Mouse (Mus musculus) spleen, postnatal 10 days (tissue): Measurements from ENCODE around the gene Gm26741.
"Not testable (repeated sequence)": the region's sequence is repeated elsewhere in the genome, so short reads cannot be mapped to it uniquely, and the experiment has no call there.

ENCODE experiments used
- DNase-seq, 2 experiments: peaks; one replicate each; pipeline ENCODE4 v3.0.0; 2021 to 2022; ENCODE audit warnings: low spot score in 2 of 2

Gm26741 gene

DNA sequence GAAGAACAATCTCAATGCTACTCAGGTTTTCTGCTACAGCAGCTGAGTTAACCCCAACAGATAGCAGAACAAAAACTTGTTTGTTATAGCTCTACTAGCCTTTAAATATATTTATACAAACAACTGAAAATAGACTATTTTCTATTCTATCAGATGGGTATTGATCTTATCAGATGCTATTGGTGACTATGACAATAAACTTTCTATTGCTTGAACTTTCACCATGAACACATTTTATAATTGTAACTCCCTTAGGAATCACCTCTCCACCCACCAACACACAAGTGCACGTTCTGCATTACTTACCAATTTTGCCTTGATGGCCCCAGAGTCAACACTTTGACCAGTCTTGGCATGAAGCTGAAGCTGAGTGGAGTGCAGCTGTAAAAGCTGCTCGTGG, at the start of gene Gm26741:
Gm26741 (plus strand) TSS at position 301 of the 400 bp plus-strand sequence.
- DNase-seq = no peak

DNA sequence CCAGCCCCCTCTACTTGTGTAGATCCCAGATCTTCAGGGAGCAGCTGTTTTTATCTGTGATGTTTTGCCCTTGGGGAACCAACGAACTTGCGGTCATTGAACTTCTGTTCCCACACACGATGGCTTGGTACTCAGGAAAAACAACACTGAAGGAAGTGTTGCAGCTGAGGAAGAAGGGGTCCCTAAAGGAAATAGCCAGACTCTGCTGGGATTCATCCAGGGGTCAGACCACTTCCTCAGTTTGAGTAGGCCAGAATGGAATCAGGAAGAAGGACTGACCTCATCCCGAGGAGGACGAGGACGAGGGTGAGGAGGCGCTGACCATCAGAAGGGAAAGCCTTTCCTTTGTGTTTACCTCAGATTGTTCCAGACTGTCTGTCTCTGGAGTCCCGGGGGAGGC, 49.4 kb upstream of the Gm26741 start:
- peak in 1 of 2 experiments; percentile 14 for DNase-seq

DNA sequence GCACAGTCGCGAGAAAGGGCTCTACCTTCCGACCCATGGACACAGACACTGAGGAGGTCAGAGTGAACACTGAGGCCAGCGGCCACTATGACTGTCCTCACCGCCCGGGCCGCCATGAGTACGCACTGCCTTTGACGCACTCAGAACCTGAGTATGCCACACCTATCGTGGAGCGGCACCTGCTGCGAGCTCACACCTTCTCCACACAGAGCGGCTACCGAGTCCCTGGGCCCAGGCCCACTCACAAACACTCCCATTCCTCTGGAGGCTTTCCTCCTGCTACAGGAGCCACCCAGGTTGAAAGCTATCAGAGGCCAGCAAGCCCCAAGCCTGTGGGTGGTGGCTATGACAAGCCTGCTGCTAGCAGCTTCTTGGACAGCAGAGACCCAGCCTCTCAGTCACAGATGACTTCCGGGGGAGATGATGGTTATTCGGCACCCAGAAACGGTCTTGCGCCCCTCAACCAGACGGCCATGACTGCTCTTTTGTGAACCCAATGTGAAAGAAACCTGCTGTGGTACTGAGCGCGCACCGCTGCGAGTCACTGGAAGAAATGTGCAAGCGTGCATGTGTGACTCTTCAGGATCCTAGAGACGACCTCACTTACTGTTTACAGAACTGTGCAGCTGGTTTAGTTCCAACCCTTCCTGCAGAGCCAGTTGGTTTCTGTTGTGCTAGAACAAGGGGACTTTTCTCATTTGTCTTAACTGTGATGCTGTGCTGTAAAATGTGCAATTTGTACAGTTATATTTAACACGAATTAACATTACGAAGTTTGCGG, 38.9 kb upstream of the Gm26741 start:
- no peak for DNase-seq

DNA sequence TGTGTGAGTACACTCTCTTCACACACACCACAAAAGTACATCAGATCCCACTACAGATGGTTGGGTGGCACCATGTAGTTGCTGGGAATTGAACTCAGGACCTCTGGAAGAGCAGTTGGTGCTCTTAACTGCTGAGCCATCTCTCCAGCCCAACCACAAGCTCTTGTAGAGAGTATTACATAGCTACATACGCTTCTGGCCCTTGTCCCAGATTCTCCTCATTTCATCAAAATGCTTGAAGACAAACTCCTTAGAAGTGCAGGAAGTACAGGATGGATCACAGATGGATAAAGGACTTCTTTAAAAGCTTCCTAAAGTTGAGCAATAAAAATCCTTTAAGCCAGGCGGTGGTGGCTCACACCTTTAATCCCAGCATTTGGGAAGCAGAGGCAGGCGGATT, 36.6 kb upstream of the Gm26741 start:
- DNase-seq = no peak

DNA sequence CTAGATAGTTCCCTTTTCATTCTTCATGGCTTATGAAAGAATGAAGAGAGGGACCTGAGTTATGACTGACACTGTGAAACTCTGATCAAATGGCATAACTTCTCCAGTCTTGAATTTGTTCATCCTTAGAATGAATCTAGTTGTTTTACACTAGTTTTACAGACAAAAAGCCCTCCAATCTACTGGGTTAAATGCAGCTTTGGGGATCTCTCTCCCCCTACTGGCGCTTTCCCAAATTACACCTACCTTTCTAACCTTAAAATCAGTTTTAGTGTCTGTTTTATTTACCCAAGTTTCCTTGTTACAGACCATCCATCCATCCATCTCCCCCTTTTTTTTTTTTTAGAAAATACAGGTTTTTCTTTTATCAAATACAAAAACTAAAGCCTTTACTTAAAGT, 27.6 kb upstream of the Gm26741 start:
- DNase-seq = peak in 1 of 2 experiments; percentile 42

DNA sequence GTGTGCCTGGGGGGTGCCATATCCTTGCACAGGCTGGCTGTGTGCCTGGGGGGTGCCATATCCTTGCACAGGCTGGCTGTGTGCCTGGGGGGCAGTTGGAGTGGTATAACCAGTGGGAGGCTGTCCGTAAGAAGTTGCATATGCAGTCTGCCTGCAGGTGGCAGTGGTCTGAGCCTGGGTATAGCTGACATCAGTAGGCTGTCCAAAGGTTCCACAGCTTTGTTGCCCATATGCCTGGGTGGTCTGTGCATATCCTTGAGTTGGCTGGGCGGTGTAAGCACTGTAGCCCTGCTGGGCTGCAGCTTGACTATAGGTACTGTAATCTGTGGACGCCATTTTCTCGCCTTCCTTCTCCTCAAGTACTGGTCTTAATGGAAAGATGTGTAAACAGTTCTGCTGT, 15.2 kb upstream of the Gm26741 start:
- DNase-seq = not testable (repeated sequence)

DNA sequence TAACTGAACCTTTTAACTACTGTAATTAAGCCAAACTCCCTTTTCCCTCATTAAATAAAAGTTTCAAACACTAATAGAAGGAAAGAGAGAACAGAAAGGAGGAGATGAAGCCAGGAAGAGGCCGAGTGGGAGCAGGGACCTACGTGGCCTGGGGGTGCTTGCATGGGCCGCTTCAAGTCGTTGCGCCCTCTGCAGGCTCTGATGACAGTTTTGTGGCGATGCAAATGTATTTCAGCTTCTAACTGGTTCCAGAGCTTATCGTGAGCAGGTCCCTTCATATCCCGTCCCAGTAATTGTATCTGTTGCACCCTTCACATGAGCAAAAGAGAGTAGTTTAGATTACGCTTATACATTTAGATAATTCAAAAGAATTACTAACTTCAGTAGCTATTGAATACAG, 5.4 kb upstream of the Gm26741 start:
- DNase-seq = no peak

DNA sequence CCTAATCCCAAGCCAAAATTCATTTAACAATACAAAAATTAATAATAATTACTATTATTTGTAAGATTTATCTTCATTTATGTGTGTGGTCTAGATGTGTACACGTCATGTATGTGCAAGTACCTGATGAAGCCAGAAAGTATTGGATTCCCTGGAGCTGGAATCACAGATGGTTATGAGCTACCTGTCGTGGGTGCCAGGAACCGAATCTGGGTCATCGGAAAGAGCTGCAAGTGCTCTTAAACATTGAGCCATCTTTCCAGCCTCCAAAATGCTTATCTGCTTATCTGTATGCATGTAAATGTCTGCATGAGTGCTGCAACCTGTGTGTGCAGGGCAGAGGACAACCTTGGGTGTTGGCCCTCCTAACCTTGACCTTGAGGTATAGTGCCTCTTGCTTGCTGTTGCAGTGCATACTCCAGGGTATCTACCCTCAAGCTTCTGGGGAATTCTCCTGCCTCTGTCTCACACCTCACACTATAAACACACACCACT, 1.7 kb downstream of the Gm26741 start:
- DNase-seq = no peak

DNA sequence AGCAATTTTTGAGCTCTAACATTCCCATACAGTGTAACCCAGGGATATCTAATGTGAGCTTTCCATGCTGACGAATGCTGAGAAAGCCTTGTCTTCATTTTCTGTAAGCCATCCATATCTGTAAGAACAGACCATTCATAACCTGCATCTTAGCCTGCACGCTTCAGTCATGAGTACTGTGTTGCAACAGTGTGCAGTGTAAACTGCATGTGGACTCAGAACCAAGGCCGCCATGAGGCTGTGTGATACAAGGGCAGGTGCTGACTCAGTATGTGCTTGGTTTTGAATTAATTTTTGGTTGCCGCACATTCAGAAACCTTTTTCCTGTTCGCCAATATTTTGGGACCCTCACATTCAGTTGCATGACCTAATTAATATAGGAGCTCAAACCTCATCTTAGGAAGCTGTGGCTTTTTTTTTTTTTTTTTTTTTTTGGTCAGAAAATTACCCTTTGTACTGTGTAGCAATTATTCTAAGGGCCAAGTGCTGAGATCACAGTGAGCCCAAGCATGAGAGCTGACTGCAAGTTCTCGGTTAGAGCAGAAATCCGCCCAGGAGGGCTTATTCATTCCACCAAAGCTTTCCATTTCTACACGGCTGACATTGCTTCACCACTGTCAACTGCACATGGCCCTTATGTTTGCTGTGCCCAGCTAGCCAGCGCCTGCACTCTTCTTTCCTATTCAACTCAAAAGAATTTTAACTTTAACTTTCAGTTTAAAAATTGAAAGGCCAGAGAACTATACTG, 2.5 kb downstream of the Gm26741 start:
- no peak for DNase-seq

DNA sequence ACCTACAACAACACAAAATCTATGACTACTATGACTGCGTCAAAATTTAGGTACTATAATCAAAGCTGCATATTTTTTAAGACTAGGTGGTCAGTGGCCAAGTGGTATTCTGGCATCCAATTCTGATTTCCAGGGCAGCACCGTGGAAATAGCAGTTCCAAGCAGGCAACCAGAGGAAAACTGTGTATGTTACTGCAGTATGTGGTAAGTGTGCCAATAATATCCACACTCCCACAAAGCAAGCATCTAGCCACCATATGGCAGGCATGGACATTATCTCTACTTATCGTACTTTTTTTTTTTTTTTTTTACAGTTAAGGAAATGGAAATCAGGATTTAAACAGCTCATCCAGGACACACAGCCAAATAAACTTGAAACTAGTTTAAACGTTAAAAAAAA, 9.8 kb downstream of the Gm26741 start:
- DNase-seq = no peak

DNA sequence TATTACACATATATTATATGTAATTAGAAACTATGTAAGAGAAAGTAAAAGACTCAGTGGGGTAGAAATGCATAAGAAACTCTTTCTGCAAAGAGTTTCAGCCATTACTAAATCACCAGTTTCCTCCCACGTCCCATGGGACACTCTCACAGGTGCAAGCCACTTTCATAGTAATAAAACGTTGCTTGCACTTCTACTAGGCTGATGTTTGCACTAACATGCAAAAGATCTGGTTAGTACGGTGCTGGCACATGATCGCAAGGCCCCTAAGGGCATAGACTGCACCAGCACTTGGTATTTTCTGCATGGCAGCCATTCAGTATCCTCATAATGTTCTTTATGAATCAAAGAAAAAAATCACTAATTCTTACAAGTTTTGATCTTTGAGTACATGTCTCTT, 15.3 kb downstream of the Gm26741 start:
- DNase-seq = peak in 1 of 2 experiments; percentile 70

DNA sequence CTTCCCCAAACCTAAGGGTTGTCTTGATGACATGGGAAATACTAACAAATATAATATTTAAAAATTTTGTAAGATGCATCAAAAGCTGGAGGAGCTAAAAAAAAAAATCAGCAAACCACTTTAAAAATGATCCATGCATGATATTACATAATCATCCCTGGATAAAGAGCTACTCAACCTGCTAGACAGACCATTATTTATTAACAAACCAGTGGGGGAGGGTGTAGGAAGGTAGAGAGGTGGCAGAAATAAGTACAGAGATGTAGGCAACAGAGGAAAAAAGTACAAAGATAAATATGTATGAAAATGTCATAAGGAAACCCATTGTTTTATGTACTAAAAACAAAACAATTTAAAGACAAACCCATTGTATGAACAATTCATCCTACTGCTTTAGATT, 16.1 kb downstream of the Gm26741 start:
- DNase-seq = no peak

DNA sequence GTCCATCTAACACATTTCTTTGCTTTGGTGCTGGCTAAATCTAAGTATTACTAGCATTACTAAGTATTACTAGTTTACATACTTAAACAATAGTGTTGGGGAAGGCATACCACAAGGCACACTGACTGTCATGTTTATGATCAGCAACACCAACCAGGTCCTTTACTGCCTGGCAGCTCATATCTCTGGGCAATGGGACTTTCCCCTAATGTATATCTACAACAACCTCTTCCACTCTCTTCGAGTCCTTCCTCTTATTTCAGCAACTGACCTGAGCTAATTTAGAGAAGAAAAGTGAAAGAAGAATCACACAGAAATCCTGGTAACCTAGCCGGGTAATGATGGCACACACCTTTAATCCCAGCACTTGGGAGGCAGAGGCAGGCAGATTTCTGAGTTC, 17.9 kb downstream of the Gm26741 start:
- no peak for DNase-seq

DNA sequence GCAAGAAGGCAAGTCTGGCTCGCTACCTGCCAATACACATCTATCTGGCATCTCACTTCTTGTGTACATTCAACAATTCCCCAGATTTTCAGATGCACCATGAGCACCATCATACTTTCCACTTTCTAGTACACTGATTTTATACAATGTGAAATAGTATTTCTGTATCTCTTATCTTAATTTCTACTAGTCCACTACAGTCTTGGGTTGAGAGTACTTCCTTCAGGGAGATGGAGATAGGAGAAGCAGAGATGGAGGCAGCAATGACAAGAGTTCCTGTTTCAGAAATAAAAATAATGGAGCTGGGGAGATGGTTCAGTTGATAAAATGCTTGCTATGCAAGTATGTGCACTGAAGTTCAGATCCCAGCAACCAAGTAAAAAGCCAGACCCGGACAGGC, 19.2 kb downstream of the Gm26741 start:
- no peak for DNase-seq

DNA sequence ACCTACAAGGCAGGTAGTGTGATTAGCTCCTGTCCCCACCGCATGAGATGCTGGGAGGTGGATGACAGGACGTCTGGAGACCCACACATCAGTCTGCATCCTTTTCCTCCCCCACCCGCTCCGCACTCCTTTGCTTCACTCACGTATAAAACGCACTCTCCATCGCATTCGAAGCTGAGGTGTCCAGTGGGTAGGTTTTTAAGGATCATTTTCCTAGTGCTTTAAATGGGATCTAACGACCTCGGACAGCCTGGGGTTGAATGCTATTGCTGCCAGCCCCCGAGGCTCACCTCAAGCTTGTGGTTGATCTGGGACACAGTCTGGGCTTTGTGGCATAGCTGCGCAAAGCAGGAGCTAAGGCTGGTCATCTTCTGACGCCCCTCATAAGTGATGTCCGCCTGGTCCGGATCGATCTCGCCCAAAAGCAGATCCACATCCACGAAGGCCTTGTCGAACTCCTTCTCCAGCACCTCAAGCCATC, 22.8 kb downstream of the Gm26741 start:
- DNase-seq = peak in 1 of 2 experiments; percentile 28

DNA sequence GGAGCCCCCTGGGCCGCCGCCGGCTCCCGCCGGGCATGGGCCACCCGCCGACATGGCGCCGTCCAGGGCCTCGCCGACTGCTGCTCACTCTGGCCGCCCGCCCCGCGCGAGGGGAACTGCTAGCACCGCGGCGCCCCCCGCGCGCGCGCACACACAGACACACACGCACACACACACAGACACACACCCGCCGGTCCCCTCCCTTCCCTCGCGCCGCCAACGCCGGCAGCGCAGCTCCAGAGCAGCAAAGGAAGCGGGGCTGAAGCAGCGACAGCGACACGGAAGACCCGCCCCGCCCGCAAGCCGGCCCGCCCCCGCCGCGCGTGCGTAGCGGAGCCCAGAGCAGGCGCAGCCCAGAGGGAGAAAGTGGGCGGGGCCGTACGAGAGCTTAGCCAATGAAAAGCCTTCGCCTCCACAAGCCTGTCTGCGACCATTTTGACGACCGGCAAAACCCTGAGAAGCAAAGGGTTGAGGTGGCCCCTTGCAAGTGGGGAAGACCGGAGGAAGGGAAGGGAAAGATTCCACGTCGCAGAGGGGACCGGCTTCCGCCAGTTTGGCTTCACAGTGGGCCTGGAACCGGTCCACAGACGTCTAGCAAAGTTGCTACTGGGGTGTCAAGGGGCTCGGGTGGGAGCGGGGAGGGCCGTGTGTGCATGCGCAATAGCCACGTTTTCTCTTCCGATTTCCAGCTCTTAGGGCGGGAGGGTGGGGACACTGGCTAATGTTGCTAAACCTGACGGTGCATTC, 23.5 kb downstream of the Gm26741 start, which contains the start of gene Gopc:
Gopc (minus strand) TSS at position 280 of the 747 bp plus-strand sequence.
- peak; percentile 95 to 99 for DNase-seq

DNA sequence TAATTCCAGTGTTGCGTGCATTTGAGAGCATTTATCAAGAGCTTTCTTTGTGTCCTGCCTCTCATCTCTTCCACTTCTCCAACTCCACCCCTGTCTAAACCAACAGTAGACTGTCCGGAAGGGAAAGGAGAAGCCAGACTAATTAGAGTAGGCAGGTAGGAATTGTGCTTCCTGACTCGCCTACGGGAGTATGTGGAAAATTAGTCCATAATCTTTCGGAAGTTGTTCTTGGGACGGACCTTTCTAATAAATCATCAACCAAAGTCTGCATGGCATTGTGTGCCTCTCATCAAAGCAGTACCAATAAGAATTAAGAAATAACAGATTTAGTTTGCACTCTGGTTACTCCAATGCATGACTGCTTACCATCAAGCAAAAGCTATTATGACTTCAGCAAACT, 24.5 kb downstream of the Gm26741 start:
- DNase-seq = no peak

DNA sequence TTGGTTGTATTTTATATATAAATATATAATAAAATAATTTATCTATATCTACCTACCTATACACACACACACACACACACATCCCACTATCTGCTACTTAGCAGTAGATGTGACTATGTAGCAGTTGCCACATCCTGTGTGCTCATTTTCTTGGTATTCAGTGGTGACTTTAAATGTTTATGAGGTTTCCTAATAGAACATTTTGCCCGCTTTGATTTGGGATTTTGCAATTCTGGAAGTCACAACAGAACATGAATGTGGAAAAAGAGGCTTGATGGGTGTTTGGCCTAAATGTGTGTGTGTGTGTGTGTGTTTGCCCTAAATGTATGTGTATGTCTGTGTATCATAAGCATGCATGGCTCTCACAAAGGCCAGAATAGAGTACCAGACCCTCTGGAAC, 25.0 kb downstream of the Gm26741 start:
- DNase-seq = no peak

DNA sequence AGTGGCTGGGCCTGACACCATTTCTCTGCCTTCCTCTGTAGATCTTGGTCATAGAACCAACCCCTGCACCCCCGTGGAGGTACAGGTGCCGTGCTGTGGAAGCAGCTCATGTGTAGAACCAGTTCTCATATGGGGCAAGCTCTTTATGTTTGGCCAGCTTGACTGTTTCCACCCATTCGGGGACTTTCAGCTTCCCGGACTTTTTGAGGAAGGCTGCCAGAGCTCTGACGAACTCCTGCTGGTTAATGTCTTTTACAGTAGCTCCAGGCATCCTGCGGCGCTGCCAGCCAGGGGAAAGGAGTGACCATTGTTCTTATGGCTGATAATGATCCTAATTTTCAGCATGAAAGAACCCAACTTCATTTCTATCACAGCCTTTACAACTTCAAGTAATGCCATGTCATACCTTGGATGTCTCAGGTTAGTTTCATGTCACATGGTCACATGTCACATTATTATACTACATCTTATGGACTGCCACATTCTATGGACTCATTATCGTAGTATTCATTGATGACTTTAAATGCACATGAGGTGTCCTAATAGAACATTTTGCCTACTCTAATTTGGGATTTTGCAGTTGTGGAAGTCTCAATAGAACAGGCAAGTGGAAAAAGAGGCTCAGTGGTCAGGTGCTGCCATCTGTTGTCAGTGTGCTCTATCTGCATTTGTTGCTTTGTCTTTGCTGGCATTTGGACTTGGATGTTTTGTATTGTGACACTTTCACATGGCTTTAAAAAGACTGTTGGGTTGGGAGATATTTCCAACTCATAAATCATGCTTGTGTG, 26.4 kb downstream of the Gm26741 start:
- DNase-seq = peak in 1 of 2 experiments; percentile 47

DNA sequence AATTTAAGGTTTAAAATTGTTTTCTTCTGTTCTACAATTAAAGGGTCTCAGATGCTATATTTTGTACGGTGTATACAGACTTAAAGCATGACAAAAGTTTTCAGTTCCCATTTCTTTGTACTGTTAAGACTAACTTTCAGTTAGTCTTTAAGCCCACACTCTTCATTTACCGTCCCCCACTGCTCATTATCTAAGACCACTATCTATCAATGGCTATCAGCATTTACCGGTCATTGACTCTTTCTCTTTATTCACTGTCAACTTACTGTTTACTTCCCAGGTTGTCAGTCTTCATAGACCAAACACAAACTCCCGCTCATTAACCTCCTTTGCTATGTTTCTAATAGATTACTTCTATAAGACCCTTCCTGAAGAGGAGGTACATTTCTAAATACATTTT, 28.6 kb downstream of the Gm26741 start:
- no peak for DNase-seq

DNA sequence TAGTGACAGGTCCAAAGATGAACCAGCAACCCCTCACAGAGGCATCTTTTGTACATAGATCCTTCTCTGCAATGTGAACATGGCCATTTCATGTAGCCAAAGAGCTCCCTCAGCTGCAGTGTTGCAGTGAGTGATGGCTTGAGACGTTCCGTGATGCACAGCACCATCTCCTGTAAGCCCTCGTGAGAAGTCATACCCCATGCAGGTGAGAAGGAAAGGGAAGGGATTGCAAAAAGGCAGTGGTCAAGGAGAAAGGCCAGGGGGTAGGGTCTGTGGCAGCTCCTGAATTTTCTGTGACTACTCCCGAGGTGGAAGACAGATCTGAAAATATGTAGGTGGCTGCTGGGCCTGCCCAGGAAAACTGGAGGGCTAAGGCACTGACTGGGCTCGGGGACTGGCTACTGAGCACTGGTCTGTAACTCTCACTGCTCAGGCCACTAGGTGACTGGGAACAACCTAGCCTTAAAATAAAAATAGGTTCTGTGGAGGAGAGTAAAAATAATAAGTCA, 30.4 kb downstream of the Gm26741 start, which contains the start of gene Nepn:
Nepn (plus strand) TSS at position 51 of the 509 bp plus-strand sequence.
- DNase-seq = no peak
